In genomic region chr2:59408040-59408587, GRCm38 (mm10) we compare ENCODE assay signal across 9 mouse cellular contexts.
A peak's percentile ranks its signal among the peaks of the same experiment; 100 is the strongest.
DNase-seq lines count a peak whose midpoint lies in the region; ATAC-seq and TF ChIP-seq lines count a peak whose summit lies in the region.
"Had no signal": no experiment of that assay in that cellular context is flagged by ENCODE, and none has a peak within 500 bp of the region (broad histone marks: within the 10 kb centered on the region; RNA-seq: fewer than 3 reads in every experiment).

No protein-coding gene starts in this region.

- no peaks in the 10 kb centered on the region for H3K9me3 ChIP-seq in heart, embryonic 15.5 days (replicated peaks)
- peaks cover 10% of the 10 kb centered on the region for H3K9me3 ChIP-seq in E14TG2a.4 (ENCODE audit: low read length)
- H3K9me3 ChIP-seq in hindbrain, embryonic 10.5 days, result peaks cover 6% of the 10 kb centered on the region; the same call in 1 of the 2 replicates

- H3K4me2 ChIP-seq in heart, embryonic 15.5 days, result no peak overlapping the region
- H3K4me2 ChIP-seq: lung, embryonic 15.5 days had no signal

- no peak overlapping the region for H3K4me3 ChIP-seq in heart, embryonic 15.5 days
- H3K4me3 ChIP-seq in E14TG2a.4 (replicated peaks; ENCODE audit: low read length), result peak overlapping the region; percentile 48; the same call in 1 of the 2 replicates
- no peak overlapping the region for H3K4me3 ChIP-seq in hindbrain, embryonic 10.5 days
- H3K4me3 ChIP-seq: lung, embryonic 15.5 days had no signal

- H3K27ac ChIP-seq in heart, embryonic 15.5 days, result peak overlapping the region; percentile 81
- peak overlapping the region; percentile 76 for H3K27ac ChIP-seq in hindbrain, embryonic 10.5 days
- H3K27ac ChIP-seq: kidney, postnatal 0 days; lung, embryonic 15.5 days had no signal

- no peaks in the 10 kb centered on the region for H3K36me3 ChIP-seq in heart, embryonic 15.5 days
- H3K36me3 ChIP-seq in E14TG2a.4 (ENCODE audit: insufficient read depth, low read length), result no peaks in the 10 kb centered on the region
- H3K36me3 ChIP-seq in hindbrain, embryonic 10.5 days, result no peaks in the 10 kb centered on the region
- H3K36me3 ChIP-seq: lung, embryonic 15.5 days had no signal

- 74% methylated on average over 10 of the region's 10 CpGs for WGBS in heart, embryonic 15.5 days
- WGBS in hindbrain, embryonic 10.5 days, result 74% methylated on average over 10 of the region's 10 CpGs

- no peak for ATAC-seq in heart, embryonic 15.5 days (replicated peaks; ENCODE audit: insufficient number of reproducible peaks, insufficient read depth, low FRiP score, low read depth)
- no peak for ATAC-seq in activated CD4-positive, CD25-positive, alpha-beta regulatory T cell, adult 4 months

- no peak overlapping the region for H3K9ac ChIP-seq in heart, embryonic 15.5 days
- H3K9ac ChIP-seq: lung, embryonic 15.5 days had no signal

- H3K4me1 ChIP-seq in heart, embryonic 15.5 days (replicated peaks), result peaks cover 18% of the 10 kb centered on the region
- H3K4me1 ChIP-seq in E14TG2a.4 (replicated peaks; ENCODE audit: low read depth, low read length), result peaks cover 15% of the 10 kb centered on the region
- peaks cover 21% of the 10 kb centered on the region for H3K4me1 ChIP-seq in hindbrain, embryonic 10.5 days (replicated peaks)
- H3K4me1 ChIP-seq: lung, embryonic 15.5 days had no signal

- no peak for DNase-seq in heart, adult 18-20 months
- DNase-seq in cerebellum, adult 11 months, result peak; percentile 46
- no peak for DNase-seq in hindbrain, embryonic 10.5 days (ENCODE audit: low spot score)
- DNase-seq in thymus, postnatal 4 days, result no peak

- H3K27me3 ChIP-seq in heart, embryonic 15.5 days, result no peaks in the 10 kb centered on the region
- H3K27me3 ChIP-seq in E14TG2a.4 (ENCODE audit: insufficient read depth, low read length), result no peaks in the 10 kb centered on the region
- H3K27me3 ChIP-seq in hindbrain, embryonic 10.5 days (ENCODE audit: insufficient read depth, poor library complexity, severe bottlenecking), result no peaks in the 10 kb centered on the region
- H3K27me3 ChIP-seq: lung, embryonic 15.5 days had no signal

- no peak for TF ChIP-seq CTCF in E14TG2a.4 (conservative IDR thresholded peaks at IDR 0.05; ENCODE audit: low read length)
